Mouse (Mus musculus): ENCODE results near the gene Mrpl58.

The Mrpl58 gene

DNA sequence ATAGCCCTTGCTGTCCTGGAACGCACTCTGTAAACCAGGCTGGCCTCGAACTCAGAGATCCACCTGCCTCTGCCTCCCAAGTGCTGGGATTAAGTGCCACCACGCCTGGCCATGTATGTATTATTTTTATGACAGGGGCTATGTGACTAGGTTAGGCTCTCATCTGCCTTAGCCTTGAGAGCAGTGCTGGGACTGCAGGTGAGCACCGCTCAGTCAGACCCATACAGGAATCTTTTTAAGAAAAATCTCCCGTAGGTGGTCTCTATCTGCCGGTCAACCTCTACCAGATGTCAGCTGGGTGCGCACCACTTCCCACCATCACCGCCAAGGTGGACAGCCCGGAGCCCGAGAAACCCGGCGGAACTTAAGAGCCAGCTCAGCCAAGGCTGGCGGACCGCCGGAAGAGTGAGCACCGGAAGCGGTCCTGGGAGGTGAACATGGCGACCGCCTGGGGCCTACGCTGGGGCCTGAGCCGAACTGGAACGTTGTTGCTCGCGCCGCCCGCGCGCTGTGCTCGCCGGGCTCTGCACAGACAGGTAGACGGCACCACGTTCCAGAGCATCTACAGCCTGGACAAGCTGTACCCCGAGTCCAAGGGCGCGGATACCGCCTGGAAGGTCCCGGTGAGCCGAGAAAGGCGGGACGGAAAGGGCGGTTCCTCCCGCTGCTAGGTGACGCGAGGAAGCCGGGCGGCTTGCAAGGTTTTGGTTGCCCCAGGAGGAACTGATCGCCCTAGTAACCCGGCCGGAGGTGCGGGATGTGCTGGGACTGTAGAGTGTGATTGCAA lies at the start of gene Mrpl58:
Gene Mrpl58 (plus strand): TSS at position 415 of the 787 bp plus-strand sequence.
- DNase-seq (ENCODE audit: low spot score): peak; percentile 73

DNA sequence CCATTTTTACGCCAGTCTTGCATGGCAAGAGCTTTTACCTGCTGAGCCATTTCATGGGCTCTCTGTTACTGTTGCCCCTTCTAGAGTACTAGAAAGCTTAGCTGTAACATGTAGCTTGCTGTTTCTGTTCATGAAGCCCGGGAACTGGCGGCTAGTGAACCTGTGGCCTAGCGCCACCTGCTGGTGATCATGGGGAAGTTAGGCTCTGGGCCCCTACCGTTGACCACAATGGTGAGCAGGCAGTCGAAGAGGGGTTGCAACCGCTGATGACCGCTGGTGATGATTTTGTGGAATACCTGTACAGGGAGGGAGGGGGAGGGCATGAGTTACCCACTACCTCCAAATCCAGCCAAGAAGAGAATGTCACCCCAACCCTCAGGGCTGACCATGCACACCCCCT lies 49.4 kb upstream of the Mrpl58 start:
- DNase-seq (ENCODE audit: low spot score): no peak

DNA sequence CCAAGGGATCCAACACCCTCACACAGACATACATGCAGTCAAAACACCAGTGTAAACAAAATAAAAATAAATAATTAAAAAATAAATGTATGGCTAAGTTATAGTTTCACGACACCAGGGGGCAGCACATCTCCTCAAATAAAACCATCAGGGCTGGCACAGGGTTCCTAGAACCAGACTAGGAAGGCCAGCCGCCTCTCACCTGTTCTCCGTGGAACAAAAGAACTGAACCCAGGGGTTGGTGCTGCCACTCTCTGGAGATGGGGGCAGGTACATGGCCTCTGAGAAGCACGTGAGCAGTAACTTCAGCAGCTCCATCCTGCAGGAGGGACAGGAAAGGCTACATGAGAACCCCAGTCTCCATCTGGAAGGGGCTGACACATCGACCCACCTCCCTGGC lies 45.1 kb upstream of the Mrpl58 start:
- peak; percentile 52 for DNase-seq (ENCODE audit: low spot score)

DNA sequence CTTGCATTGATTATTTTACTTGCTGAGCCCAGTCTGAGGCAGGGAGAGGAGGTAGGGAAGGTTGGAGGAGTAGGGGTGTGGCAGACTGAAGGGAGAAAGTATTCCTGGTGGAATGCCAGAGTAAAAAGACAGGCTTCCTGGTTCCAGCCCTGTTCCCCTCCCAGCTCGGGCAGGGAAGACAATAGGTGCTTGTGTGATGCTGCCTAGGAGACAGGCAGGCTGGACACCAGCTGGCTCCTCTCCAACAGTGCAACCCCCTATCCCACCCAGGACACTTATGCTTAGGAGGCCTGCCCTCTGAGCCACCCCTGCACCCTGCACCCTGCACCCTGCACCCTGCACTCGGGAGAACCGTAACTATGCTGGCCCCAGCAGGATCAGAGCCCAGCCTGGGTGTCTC lies 44.3 kb upstream of the Mrpl58 start:
- DNase-seq (ENCODE audit: low spot score): no peak

DNA sequence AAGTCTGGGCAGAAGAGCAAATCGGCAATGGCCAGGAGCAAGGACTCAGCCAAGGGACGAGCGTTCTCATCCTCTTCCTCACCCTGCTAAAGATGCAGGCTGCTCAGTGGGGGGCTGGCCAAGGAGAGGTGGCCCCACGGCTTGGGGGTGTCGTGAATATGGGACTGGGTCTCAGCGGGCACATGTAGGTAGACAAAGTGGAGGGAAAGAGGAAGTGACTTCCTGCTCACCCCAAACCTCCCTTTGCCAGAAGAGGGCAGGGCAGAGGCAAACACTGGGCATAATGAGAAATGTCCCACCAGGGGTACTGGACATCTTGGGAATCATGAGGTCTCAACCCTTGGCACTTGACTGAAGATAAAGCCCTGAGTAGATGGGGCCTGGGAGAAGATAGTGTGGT lies 43.8 kb upstream of the Mrpl58 start:
- DNase-seq (ENCODE audit: low spot score): no peak

DNA sequence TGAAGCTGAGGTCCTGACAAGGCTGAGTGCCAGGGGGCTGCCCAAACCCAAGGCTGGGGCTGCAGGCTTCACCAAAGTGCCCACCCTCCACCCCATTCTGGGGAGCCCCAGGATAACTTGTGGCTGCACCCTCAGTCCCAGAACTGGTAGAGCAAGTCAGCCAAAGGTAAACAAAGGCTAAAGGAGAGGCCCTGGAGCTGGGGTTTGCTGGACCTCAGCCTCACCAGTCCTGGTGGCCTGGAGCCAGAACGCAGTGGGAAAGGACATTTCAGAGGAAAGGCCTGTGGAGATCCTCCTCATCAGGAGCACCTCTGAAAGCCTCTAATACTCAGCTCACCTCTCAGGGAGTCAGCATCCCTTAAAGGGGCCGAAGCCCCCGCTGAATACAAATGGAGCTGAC lies 39.4 kb upstream of the Mrpl58 start:
- DNase-seq (ENCODE audit: low spot score): no peak

DNA sequence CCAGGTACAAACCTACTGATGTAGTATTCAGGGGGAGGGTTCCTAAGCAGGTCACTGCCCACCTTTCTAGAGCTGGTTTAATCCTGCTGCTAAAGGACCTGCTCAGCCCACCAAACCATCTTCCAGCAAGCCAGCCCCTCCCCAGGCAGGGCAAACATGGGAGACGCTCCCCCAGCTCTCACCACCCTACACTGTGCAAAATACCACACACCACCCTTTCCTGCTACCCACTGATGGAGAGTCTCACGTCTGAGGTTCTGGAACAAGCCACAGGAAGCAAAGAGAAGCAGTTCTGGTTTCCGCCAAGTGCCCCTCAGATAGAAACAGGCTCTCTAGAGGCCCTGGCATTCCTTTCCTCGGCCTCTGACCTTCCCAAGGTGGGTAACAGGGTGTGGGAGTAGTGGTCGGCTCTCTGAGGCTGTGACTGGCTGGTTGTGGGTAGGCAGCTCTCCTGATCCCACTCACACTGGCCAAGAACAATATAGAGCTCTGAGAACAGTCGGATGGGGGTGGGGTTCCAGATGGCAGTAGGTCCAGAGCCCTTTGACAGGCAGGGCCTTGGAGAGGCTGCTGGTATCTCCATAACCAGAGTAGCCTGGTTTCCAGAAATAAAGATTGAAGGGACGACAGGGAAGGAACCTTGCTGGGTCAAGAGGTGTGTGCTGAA lies 37.4 kb upstream of the Mrpl58 start:
- no peak for DNase-seq (ENCODE audit: low spot score)

DNA sequence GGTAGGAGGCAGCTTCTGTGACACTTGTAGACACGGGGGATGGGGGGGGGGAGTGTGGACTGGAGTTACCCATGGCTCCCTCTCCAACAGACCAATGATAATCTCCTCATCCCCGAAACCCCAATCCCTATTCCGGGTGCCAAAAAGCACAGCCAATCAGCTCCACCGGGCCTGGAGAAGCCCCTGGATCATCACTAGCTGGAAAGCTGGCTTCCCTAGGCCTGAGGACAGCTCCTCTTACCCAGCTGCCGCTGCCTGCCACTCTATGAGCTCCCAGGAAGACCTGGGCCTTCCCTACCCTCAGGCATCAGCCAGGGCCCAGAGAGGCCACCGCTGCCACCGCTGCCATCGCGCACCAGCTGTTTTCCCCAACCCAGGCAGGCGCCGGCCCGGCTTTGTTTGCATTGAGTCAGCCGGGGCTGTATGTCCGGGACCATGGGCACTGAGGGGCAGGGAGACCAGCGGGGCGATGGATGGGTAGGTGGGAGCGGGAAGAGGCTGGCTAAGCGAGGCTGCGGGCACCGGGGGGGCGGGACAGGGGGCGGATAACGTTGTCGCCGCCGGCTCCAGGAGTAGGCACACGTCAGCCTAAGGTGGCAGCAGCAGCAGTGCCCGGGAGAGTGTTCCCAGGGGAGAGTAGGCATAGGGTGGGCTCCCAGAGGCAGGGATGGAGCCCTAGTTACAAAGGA lies 36.7 kb upstream of the Mrpl58 start:
- no peak for DNase-seq (ENCODE audit: low spot score)

DNA sequence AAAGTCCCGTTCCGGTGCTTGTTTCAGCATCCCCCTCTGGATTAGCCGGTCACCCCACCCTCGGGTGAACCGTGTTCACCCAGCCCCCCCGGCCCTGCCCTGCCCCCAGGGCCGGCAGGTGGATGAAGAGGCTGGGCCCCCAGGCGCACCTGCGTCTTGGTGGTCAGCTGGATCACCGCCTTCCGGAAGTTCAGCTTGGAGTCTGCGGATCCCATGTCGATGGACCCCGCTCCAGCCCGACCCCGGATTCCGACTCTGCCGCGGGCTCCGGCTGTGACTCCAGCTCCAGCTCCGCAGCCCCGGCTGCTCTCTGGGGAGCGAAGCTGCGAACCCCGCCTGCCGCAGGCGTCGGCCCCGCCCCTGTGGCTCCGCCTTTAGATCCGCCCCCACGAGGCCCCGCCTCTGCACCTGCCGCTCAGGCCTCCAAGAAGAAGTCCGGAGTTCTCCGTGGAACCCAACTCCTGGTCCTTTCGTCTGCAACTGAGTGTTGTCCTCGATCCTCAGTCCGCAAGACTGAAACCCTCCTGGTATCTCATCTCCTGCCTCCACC lies 36.1 kb upstream of the Mrpl58 start, which contains the start of gene Hid1:
Gene Hid1 (minus strand): TSS at position 362 of the 550 bp plus-strand sequence.
- no peak for DNase-seq (ENCODE audit: low spot score)

DNA sequence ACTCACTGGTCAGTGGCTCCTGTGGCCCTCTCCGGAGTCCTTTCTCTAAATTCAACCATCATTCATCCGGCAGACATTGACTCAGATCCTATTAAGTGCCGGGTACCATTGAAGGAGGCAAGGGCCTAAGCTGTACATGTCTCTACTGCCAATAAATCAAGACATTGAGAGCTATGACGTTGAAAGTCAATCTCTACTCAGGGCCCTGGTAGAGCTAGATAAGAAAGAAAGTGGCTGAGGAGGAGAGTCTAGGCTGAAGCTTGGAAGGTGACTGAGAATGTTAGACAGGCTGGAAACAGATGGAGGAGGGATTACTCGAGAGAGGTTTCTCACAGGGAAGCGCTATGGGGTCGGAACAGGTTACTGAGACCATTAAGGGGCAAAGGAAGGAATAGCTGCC lies 33.2 kb upstream of the Mrpl58 start:
- no peak for DNase-seq (ENCODE audit: low spot score)

DNA sequence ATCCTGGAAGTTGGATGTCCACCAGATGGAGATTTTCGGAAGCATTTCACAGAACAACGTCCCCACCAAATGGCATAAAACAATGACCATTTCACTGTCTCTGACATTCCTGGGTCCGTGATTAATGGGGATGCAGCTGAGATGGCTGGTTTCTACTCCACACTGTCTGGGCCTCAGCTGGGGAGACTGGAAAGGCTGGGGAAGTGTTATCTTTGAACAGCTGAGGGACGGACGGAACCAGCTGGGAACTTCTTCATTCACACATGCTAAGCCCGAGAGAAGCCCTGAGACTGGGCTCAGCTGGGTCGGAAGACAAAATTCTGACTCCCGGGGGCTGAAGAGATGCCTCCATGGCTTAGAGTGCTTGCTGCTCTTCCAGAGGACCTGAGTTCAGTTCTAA lies 32.2 kb upstream of the Mrpl58 start:
- DNase-seq (ENCODE audit: low spot score): no peak

DNA sequence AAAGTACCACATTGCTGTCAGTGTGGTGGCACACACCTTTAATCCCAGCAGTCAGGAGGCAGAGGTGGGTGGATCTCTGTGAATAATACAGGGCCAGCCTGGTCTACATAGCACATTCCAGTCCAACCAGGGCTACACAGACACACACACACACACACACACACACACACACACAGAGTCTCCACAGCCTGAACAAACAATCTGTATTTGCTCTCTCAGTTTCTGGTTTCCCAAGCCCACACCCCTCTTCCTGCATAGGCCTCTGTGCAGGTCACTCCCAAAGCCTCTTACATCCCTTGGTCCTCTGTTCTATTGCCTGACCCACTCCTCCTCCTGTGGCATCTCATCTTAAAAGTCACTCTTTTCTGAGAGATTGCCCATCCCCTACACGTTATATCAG lies 31.5 kb upstream of the Mrpl58 start:
- no peak for DNase-seq (ENCODE audit: low spot score)

DNA sequence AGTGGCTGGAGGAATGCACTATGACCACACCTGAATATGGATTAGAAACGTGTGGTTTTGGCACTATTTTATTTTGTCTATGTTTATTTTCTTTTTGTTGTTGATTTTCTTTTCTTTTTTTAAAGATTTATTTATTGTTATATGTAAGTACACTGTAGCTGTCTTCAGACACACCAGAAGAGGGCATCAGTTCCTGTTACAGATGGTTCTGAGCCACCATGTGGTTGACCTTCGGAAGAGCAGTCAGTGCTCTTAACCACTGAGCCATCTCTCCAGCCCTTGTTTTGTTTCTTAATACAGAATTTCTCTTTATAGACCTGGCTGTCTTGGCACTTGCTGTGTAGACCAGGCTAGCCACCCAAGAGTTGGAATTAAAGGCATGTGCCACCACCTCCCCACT lies 30.8 kb upstream of the Mrpl58 start:
- no peak for DNase-seq (ENCODE audit: low spot score)

DNA sequence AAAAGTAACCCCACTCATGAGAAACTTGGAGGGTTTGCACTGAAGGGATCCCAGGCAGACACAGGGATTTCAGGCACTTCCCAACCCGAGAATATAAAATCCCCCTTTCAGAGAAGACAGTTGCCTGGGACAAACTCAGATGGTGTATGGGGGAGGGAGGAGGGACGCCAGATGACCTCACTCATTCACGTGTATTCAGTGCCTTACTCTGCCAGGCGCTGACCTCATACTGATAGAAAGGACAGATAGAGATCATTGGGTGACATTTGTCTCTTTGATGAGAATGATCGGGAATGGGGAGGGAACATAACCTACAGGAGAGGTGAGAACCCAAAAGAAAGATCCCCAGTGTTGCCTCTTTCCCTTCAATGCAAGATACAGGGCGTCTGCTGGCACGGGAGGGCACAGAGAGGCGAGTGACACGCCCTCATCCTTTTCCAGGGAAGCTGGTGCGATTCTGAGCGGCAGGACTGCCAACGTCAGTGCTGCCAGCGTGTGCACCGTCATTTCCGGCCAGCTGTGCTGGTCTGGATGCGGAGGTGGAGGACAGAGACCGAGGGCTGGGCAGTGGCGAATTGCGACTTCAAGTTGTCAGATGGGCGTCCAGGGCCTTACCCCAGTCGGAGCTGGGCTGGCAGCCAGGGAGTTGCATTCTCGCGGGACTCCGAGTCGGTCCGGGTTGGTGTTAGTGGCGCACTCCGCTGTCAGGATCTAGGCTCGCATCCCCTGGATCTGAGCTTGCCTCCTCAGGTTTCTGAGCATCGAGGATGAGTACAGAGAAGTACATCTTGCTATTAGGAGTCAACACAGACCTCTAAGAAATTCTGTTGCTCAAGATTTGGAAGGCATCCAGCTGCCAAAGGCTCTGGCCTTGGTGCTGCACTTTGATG lies 29.5 kb upstream of the Mrpl58 start:
- no peak for DNase-seq (ENCODE audit: low spot score)

DNA sequence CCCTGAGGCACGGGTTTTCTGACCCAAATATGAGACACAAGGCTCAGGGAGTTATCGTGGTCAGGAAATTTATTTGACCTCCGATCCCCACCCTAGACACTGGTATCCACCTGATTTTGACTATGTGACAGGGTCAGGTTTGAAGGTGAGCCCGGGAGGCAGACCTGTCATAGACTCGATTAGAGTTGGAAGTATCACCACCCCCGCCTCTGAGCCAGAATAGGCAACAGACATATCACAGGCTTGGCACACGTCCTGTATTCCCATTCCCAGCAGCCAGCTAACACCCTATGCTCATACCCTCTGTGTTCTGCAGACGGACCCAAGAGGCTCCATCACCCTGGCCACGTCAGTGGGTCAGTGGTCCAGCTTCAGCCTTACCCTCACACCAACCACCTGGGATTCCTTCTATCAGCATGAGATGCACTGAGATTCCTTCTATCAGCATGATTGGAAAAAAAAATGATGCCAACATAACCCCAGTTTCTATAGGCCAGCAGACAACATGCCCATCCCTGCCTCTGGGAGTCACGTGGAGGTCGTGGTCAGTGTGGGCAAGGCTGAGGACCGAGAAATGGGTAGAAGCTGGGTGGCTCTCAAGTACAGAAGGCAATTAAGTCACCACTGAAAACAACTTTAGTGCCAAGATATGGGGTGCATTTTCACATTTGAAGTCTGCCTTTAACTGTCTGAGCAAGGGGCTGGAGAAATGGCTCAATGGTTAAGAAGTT lies 28.7 kb upstream of the Mrpl58 start:
- no peak for DNase-seq (ENCODE audit: low spot score)

DNA sequence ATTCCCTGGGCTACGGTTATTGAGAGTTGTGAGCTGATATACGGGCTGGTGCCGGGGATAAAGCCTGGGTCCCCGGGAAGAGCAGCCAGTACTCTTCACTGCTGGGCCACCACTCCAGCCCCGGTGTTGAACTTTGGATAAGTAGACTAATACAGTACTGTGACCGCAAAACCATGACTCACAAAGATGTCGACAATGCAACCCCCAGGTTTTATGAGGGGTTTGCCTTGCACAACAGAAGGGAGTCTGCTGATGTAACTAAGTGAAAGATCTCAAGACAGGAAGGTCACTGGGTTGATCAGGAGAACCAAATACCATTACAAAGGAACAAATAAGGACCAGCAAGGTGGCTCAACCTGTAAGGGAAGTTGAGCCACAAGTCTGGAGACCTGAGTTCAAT lies 26.8 kb upstream of the Mrpl58 start:
- no peak for DNase-seq (ENCODE audit: low spot score)

DNA sequence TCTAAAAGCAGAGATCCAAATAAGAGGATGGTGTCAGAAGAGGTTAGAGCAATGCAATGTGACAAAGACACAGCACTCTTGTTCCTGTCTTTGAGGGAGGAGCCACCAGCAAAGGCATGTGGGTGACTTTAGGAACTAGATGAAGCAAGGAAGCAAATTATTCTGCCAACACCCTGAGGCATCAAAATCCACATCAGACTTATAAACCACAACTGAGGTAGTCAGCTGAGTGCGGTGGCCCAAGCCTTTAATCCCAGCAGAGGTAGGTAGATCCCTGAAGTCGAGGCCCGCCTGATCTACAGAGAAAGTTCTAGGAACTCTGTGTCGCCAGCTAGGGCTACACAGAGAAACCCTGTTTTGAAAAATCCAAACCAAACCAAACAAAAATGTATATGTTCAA lies 26.3 kb upstream of the Mrpl58 start:
- DNase-seq (ENCODE audit: low spot score): no peak

DNA sequence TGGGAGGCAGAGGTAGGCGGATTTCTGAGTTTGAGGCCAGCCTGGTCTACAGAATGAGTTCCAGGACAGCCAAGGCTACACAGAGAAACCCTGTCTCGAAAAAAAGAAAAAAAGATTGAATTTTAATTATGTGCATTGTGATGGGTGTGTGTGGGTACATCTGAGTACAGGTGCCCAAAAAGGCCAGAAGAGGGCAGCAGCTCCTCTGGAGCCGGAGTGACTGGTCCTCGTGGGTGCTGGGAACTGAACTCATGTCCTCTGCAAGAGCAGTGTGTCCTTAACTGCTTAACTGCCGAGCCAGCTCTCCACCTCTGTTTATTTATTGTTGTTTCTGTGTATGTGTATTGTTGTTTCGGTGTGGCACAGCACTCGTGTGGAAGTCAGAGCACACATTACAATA lies 25.7 kb upstream of the Mrpl58 start:
- DNase-seq (ENCODE audit: low spot score): no peak

DNA sequence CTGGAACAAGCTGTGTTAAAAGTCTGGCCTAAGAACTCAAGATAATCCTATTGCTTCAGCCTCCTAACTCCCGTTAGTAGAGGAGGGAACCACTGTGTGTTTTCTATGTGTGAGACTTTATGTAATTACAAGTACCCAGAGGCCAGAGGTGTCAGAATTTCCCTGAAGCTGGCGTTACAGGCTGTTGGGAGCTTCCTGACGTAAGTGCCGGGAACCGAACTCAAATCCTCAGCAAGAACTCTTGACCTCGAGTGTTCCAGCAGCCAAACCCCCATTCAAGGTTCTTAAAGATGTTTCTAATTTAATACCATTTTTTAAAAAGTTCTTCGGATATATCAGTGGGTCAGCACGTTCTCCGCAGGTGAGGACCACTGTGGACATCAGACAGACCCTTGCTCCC lies 22.3 kb upstream of the Mrpl58 start:
- DNase-seq (ENCODE audit: low spot score): no peak

DNA sequence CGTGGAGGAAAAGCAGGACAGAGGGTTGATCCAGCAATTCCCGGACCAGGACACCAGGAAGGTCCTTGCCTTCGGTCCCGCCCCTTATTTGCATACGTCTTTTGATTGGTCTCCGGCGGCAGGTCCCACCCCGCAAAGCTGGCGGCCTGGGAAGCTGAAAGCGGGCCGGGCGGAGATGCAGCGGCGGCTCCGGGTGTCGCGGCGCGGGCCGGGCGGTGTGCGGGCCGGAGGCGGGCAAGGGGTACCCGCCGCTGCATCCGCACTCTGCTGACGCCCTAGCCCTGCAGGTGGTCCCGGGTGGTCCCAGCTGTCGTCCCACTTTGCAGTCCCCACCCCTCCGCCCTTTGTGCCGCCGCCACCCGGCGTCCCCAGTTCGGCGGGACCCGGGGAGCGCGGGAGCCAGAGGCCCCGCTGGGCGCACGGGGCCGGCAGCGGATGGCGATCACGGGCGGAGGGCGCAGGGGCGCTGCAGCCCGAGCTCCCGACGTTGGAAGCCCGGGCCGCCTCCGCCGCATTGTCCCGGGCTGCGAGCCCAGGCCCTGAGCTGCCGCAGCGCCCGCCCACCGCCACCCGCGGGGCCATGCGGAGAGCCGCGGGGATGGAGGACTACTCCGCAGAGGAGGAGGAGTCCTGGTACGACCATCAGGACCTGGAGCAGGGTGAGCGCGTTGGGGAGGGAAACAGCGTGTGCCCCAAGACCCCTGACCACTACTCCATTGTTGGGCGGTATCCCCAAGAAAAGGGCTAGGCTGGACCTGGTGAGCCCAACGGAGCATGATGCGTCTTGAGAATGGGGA lies 21.6 kb upstream of the Mrpl58 start, which contains the start of gene Cdr2l:
Gene Cdr2l (plus strand): TSS at position 174 of the 797 bp plus-strand sequence.
- peak; percentile 78 for DNase-seq (ENCODE audit: low spot score)
